Mouse (Mus musculus) spleen, postnatal 4 days (tissue): ENCODE results near the gene Plxna4.

Experiments
- DNase-seq, 2 experiments: peaks; one replicate each; pipeline ENCODE4 v3.0.0; 2022; ENCODE audit warnings: low spot score in 2 of 2

Plxna4 gene

GRCm38 (mm10) chr6:32472062-32472461 lies 115.9 kb downstream of the Plxna4 start:
- DNase-seq: no peak

- DNase-seq: no peak
Observed at GRCm38 (mm10) chr6:32471639-32472038, 116.4 kb downstream of the Plxna4 start.

- DNase-seq: no peak
Observed at GRCm38 (mm10) chr6:32469196-32469595, 118.8 kb downstream of the Plxna4 start.

DNA sequence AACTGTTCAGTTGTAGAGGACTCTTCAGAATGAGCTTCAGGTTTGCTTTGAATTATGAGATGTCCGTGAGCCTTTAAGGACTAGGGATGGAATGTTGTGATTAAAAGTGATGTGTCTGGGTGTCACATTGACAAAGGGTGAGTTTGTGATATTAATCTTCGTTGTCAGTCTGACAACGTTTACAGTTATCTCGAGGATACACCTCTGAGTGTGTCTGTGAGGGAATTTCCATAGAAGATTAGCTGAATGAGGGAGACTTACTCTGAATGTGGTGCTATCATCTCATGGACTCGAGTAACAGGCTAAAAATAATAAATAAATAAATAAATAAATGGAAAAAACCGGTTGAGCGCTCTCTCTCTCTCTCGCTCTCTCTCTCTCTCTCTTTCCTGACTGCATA lies 122.9 kb downstream of the Plxna4 start:
- DNase-seq: no peak

DNA sequence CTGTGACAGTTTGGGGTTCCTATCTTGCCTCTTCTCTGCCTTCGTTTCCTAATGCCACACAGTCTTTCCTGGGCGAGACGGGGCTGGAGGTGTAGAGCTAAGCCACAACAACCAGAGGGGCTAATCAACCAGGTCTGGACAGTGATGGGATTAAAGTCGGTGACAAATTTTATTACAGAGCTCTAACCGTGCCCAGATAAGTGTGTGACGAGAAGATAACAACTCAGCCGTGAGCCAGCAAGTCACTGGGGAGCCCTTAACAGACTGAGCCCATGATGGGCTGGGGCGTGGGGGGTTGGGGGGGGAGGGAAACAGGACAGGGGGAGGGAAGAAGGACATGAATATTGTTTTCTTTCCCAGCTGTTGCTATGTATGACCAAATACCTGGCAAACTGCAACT lies 123.4 kb downstream of the Plxna4 start:
- no peak for DNase-seq

DNA sequence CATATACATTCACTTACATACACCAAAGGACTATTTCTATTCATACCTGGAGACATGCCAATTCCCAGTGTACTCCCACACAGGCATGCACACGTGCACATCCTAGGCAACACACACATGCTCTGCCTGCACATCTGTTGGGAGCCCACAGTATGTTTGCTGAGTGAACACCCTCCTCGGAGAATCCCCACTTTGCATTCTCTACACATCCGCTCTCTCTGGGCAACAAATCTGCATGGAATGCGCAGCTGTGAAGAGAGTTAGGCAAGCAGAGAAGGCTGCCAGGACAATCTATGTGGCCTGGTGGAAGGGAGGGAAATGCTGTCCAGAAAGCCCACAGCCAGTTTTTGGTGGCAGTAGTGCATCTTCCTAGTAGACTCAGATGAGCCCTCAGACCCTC lies 123.9 kb downstream of the Plxna4 start:
- DNase-seq: no peak

GRCm38 (mm10) chr6:32460400-32460799 lies 127.6 kb downstream of the Plxna4 start:
- DNase-seq: no peak

DNA sequence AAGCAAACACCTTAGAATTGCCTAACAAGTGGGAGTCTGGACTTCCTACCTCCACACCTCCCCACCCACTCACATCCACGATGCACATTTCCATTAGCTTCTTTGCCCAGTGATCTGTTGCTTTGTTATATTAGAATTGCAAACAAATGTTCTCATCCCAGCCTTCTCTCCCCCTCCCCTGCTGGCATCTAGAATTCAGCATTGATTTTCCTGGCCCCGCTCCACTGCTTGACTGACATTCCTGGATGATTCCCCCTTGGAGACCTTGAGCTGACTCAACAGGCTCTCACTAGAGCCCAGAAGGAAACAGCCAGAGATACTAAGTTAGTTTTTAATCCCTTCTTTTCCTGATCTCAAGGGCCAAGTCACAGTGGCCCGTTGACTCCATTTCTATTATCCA lies 131.4 kb downstream of the Plxna4 start:
- no peak for DNase-seq

DNA sequence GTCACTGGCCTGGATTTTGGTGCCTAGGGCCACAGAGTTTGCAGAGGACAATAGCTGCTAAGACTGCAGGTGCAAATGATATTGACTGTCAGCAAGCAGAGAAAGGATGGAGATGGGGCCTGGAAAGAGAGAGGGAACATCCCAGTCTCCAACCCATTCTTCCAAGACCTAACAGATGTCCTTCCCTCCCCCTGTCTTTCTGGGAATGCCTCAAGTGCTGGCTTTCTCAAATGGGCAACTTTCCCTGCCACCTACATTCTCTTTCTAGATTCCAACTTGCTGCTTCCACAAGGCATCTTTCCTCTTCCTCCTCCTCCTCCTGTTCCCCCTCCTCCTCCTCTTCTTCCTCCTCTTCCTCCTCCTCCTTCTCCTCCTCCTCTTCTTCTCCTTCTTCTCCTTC lies 136.1 kb downstream of the Plxna4 start:
- DNase-seq: no peak

GRCm38 (mm10) chr6:32449237-32449963 lies 138.6 kb downstream of the Plxna4 start:
- DNase-seq: no peak

DNA sequence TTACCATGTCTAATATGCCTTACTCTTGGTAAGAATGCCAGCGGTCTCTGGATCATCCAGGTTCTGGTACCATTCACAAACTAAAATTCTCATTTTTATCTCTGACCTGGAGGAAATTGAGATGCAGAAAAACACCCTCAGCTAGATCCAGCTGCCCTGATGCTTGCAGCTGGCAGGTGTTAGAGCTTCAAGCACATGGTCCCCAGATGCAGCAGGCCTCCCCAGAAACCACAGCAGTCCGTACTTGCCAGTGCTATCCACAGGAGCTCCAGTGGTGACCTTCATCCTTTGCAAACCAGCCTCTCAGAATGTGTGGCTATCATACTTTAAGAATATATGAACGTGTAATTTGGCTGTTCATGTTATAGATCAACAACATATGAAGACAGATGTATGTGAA lies 139.2 kb downstream of the Plxna4 start:
- no peak for DNase-seq

DNA sequence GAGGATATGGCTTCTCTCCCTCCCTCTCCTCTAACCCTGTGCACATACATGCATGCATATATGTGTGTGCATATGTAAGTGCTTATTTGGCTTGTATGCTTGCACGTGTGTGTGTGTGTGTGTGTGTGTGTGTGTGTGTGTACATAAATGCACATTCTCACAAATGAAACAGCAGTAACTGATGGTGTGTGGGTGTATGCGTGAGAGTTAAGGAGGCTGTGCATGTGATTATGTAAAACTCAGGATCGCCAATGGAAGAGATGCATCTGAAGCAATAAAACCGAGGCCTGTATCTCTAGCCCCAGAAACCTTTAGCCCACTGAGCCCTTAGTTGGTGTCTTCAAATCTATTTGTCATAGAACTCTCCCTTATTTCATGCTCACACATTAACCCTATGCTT lies 141.7 kb downstream of the Plxna4 start:
- no peak for DNase-seq

- no peak for DNase-seq
Observed at GRCm38 (mm10) chr6:32445246-32445645, 142.7 kb downstream of the Plxna4 start.

- no peak for DNase-seq
Observed at GRCm38 (mm10) chr6:32444393-32444792, 143.6 kb downstream of the Plxna4 start.

- DNase-seq: no peak
Observed at GRCm38 (mm10) chr6:32443679-32444078, 144.3 kb downstream of the Plxna4 start.

- no peak for DNase-seq
Observed at GRCm38 (mm10) chr6:32439434-32439833, 148.6 kb downstream of the Plxna4 start.

GRCm38 (mm10) chr6:32437219-32437618 lies 150.8 kb downstream of the Plxna4 start:
- DNase-seq: no peak

GRCm38 (mm10) chr6:32423124-32423523 lies 164.9 kb downstream of the Plxna4 start:
- DNase-seq: no peak

DNA sequence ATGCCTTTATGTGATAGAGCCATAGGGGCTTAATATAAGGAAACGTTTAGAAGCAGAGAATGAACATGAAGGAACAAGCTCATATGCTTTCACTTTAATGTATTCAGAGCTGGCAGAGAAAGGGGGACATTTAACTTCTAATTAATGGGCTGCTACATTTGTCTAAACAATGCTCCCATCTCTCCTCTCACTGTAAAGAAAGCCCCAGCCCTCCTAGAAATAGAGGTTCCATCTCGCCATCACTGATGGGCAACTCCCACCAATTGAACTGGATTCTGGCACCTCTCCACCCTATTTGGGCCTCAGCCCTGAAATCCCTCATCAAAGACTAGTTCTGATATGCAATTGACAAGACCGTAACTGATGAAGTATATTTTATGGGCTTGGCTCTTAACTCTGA lies 167.4 kb downstream of the Plxna4 start:
- DNase-seq: no peak

DNA sequence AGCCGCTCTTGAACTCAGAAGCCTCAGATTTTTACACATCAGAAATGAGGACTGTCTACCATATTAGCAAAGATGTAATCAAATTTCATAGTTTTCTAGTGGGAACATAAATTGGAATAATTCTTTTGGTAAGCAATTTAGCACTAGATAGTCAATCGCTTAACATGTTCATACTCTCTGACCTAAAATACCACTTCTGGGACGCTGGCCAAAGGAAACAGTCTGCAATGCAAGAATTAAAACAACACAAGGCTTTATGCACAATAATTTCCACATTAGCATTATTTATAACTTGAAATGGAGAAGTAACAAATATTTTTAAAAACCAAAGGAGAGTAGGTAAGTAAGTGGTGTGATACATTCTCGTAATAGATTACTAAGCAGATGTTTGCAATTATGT lies 170.6 kb downstream of the Plxna4 start:
- DNase-seq: no peak

- DNase-seq: no peak
Observed at GRCm38 (mm10) chr6:32411325-32411724, 176.7 kb downstream of the Plxna4 start.

- no peak for DNase-seq
Observed at GRCm38 (mm10) chr6:32409625-32410024, 178.4 kb downstream of the Plxna4 start.

DNA sequence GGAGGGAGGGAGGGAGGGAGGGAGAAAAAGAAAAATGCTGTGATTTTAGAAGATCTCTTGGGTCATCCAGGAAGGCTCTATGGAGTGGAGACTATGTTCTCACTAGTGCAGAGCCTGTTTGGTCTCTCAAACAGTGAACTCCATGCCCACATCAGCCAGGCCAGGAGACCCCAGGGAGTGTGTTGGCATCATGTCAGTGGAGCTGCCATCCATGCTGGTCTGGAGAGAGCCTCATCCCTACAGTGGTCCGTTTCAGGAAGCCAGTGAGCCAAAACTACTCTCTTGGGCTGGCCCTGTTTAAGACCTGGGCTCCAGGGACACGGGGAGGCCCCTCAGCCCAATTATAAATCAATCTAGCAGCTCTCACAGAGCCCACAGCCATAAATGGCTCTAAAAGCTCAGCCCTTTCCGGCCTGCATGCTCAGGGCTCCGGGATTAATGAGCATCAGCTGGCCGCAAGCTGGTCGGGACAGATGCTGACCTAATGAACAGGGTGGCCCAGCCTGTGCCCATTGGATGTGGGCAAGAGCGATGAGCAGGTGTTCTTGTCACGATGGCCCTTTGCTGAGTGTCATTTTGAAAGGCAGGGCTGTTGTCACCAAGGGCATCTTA lies 180.3 kb downstream of the Plxna4 start:
- no peak for DNase-seq
